Mouse (Mus musculus): Measurements from ENCODE around the gene Colgalt1.

Colgalt1 gene

GRCm38 (mm10) chr8:71591017-71591416 is 19.8 kb upstream of the Colgalt1 start:
- in situ Hi-C loops (cut with MseI, MboI) = no loop called here

- in situ Hi-C loops (cut with MseI, MboI) = no loop called here
Measured at GRCm38 (mm10) chr8:71591471-71592373, 19.1 kb upstream of the Colgalt1 start, which contains the start of gene Pgls. Gene Pgls, plus strand, starts transcription at chr8:71592176.

DNA sequence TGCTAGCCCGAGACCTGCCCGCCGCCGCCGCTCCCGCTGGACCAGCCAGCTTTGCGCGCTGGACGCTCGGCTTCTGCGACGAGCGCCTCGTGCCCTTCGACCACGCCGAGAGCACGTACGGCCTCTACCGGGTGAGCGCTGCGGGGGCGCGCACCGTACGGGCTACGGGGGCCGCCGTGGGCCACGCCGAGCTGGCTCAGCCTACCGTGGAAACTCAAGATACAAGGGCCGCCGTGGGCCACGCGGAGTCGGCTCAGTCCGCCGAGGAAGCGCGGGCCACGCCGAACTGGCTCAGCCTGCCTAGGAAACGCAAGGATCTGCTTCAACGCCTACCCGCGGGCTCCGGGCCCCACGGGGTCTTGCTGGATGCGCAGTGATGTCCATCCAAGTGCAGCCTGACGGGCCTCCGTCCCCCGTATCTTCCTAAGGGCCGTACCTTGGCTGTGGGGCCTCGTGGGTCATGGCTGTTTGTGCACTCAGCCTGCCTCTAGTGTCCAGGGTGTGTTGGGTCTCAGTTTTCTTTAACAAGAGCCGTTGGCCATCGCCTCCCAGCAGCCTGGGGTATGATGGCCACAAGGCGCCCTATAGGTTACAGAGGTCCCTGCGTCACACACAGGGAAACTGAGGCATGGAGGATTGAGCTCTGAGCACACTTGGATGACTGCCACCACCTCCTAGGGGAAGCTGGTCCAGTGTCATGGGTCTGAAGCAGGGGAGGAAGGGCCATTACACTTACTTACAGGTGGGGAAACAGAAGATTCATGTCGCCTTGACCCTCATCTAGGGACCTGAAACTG is 18.2 kb upstream of the Colgalt1 start:
- in situ Hi-C loops (cut with MseI, MboI) = no loop called here

DNA sequence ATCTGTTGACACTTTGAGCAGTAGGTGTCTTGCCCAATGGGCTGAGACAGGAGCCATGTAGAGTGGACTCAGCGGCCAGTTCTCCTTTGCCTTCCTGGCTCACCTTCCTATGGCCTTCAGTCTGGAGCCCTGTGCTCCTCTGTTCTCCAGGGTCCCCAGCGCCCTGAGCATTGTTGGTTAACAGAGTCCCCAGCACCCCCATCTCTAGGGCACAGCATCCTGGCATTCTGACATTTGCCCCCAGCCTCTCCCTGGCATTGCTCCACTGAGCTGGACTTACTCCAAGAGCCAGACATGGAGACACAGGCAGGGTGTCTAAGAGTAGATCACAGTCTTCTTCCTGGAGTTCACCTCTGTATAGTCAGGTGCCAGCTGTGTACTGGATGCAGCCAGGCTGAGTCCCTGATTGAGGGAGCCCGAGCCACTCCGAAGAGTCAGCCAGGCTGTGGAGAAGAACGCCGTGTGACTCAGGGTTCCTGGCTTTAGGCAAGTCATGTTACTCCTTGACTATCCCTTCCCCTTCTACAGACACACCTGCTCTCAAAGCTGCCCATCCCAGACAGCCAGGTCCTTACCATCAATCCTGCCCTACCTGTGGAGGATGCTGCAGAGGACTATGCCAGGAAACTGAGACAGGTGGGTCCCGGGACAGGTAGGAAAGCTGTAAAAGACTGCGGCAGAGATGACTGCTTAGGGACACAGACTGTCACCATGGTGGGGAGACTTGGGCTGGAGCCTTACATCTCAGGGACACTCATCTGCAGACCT is 17.1 kb upstream of the Colgalt1 start:
- in situ Hi-C loops (cut with MseI, MboI) = no loop called here

DNA sequence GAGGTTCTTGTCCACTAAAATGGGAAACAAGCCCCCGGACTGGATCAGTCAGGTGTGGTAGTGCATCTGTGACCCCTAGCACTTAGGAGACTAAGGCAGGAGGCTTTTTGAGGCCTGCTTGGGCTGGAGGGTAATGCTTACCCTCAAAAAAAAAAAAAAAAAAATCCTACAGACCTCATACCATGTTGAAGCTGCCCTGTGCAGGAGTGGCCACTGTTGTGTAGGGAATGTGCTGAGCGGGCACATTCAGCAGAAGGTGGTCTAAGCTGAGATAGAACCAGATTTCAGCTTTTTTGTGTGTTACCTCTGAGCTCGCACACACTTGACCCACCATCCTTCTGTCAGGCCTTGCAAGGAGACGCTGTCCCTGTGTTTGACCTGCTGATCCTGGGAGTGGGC is 16.5 kb upstream of the Colgalt1 start:
- in situ Hi-C loops (cut with MseI, MboI) = no loop called here

GRCm38 (mm10) chr8:71595862-71596261 is 14.9 kb upstream of the Colgalt1 start:
- in situ Hi-C loops (cut with MseI, MboI) = loop anchor here in 1 of 2 experiments (5.0 kb wide), 1 partner anchor 34 kb away; no protein-coding TSS in a partner anchor

GRCm38 (mm10) chr8:71596384-71596783 is 14.4 kb upstream of the Colgalt1 start:
- in situ Hi-C loops (cut with MseI, MboI) = loop anchor here in 1 of 2 experiments (5.0 kb wide), 1 partner anchor 34 kb away; no protein-coding TSS in a partner anchor

GRCm38 (mm10) chr8:71596798-71597197 is 14.0 kb upstream of the Colgalt1 start:
- in situ Hi-C loops (cut with MseI, MboI) = loop anchor here in 1 of 2 experiments (5.0 kb wide), 1 partner anchor 34 kb away; no protein-coding TSS in a partner anchor

DNA sequence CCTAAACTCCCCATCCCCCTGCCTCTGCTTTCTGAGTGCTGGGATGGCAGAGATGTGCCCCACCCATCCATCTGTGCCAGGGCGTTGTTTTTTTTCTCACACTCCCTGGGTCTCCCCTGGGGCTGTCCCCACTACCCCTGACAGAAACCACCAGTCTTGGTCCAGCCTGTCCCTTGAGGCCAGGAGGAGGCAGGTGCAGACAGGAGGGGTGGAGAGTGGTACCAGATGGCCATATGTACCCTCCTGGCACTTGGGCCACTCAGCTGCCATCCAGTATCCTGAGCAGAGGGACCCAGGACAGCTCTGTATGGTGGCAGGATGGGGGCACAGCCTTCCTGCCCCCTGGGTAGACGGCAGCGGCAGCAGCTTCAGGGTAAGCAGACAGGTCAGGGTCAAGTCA is 13.3 kb upstream of the Colgalt1 start, which contains the start of gene Fam129c:
Gene Fam129c, plus strand, starts transcription at position 198 of the 400 bp plus-strand sequence.
- in situ Hi-C loops (cut with MseI, MboI) = loop anchor here in 1 of 2 experiments (5.0 kb wide), 1 partner anchor 35 kb away; no protein-coding TSS in a partner anchor

GRCm38 (mm10) chr8:71598375-71598774 is 12.4 kb upstream of the Colgalt1 start:
- in situ Hi-C loops (cut with MseI, MboI) = loop anchor here in 1 of 2 experiments (5.0 kb wide), 1 partner anchor 36 kb away; no protein-coding TSS in a partner anchor

GRCm38 (mm10) chr8:71598841-71599240 is 12.0 kb upstream of the Colgalt1 start:
- in situ Hi-C loops (cut with MseI, MboI) = loop anchor here in 1 of 2 experiments (5.0 kb wide), 1 partner anchor 37 kb away; no protein-coding TSS in a partner anchor

- in situ Hi-C loops (cut with MseI, MboI) = no loop called here
Measured at GRCm38 (mm10) chr8:71601939-71602665, 8.7 kb upstream of the Colgalt1 start.

DNA sequence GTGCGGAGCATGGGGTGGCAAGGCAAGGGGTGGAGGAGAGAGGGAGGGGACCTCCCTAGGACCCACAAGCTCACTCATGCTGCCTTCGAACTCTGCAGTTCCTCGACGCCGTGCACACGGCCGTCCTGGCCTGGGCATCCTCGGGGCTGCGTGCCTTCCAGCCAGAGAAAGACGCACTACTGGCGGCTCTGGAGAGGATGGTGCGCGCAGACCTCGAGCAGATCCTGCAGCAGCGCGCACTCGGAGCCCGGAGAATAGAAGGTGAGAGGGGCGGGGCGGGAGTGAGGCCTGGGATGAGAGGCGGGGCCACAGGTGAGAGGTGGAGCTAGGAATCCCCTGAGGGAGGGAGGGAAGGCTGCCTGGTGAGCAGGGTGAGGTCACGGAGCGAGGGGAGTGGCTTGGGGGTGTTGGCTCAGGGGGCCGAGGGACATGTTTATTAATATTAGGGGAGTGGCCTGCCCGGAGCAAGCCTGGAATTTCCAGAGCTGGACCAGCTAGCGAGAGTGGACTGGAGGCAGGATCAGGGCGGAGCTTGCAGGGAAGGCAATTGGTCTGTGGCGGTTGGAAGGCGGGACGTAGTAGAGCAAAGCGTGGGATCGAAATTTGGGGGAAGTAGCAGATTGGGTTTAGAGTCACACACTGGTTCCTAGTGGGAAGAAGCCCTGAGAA is 8.0 kb upstream of the Colgalt1 start:
- in situ Hi-C loops (cut with MseI, MboI) = no loop called here

GRCm38 (mm10) chr8:71604021-71604420 is 6.8 kb upstream of the Colgalt1 start:
- in situ Hi-C loops (cut with MseI, MboI) = no loop called here

DNA sequence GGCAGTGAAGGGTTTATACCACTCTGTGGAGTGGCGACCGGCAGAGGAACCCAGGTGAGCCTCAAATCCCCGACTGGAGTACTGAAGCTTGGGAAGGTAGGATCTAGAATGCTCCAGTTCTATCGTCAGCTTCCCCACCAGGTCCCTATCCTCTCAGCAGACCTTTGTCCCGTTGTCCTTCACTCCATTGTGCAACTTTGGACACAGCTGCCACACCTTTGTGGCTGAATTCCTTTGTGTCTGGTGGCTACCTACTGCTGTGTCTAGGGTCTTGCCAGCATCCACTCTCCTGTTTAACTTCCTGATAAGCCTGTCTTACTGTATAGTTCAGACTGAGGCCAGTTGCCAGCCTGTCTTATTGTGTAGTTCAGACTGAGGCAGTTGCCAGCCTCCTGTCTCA is 1.3 kb downstream of the Colgalt1 start:
- in situ Hi-C loops (cut with MseI, MboI) = no loop called here

- in situ Hi-C loops (cut with MseI, MboI) = no loop called here
Measured at GRCm38 (mm10) chr8:71613418-71613817, 2.6 kb downstream of the Colgalt1 start.

- in situ Hi-C loops (cut with MseI, MboI) = no loop called here
Measured at GRCm38 (mm10) chr8:71619786-71620185, 9.0 kb downstream of the Colgalt1 start.

GRCm38 (mm10) chr8:71625088-71625487 is 14.3 kb downstream of the Colgalt1 start:
- in situ Hi-C loops (cut with MseI, MboI) = no loop called here

DNA sequence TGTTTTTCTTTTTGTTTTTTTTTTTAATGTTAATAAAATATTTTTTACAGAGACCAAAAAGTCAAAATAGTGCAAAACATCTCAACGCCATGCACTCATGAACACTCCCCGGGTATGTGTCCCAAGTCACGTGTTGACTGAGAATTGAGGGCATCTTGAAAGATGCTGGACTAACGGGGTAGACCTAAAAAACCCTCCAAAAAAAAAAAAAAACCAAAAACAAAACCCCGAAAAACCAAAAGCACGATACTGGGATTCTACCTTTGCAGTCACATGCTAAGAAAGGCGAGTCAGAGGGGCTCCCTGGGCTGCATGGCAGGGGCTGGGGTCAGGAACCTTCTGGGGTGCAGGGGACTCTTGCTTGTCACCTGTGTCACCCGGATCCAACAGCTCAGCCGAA is 16.0 kb downstream of the Colgalt1 start:
- in situ Hi-C loops (cut with MseI, MboI) = no loop called here
